Mouse (Mus musculus): ENCODE results near the gene Gng7. TPM values are rescaled to one million over a fixed set of nuclear protein-coding genes. Genes with fewer than 3 reads are reported as not detected.
A peak's percentile ranks its signal among the peaks of the same experiment; 100 is the strongest.

Gene Gng7
- polyA plus RNA-seq, 1 experiment from 2014 or later, result 0.46 TPM

DNA sequence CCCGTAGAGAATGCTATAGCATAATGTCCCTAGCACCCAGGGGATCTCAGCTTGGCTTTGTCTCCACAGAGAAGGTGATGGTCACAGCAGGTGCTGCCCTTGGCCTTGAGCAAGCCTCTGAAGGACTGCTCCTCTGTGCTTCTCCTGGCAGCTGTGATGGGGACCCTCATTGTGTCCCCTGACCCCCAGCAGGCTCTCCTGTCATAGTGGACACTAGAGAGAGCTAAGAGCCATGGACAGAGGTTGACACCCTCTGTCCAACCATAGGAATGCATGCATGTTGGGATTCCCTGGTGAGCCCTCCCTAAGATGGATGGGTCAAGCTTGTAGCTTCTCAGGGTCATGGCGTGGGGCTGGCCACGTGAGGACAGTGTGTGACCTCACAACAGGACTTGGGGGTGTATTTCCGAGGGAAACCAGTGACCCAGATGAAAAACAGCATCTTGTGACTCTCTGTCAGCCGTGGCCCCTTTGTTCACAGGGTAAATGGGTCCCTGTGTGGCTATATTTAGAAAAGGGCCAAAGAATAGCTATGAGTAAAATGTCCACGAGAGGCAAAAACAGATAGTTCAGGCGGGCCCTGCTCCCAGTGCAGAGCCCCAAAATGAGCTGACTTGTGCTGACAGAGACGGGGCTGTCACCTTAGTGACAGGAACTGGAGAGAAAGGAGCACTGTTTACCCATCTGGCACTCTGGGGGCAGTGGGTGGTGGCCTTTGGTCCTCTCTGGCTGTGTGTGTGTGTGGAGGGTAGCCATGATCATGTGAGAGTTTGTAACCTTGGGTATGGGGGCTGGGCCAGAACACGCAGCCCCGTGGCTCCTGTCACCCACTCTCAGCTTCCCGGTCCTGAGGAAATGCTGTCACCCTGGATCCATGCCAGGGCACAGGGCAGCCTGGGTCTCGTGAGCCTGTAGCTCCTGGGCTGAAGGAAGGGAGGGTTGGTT lies 51.4 kb downstream of the Gng7 start:
- no peak for DNase-seq
- H3K4me3 ChIP-seq (replicated peaks), result no peak overlapping the region
- no peaks in the 10 kb centered on the region for H3K36me3 ChIP-seq
- no peaks in the 10 kb centered on the region for H3K9me3 ChIP-seq (replicated peaks)
- 49% methylated on average over 12 of the region's 12 CpGs for WGBS (ENCODE audit: insufficient replicate concordance)
- no peaks in the 10 kb centered on the region for H3K27me3 ChIP-seq
- H3K9ac ChIP-seq, result no peak overlapping the region
- peaks cover 42% of the 10 kb centered on the region for H3K4me1 ChIP-seq (replicated peaks)
- H3K4me2 ChIP-seq, result no peak overlapping the region
- peak overlapping the region; percentile 43 for H3K27ac ChIP-seq
- peak; percentile 32 for ATAC-seq (ENCODE audit: low read depth)

- Histone ChIP-seq H3K36me3 (no peaks in the 10 kb centered on the region), H3K9me3 (replicated peaks) (no peaks in the 10 kb centered on the region), H3K4me2 (no peak overlapping the region), H3K4me1 (replicated peaks) (peaks cover 40% of the 10 kb centered on the region), H3K4me3 (replicated peaks) (no peak overlapping the region), H3K9ac (no peak overlapping the region), H3K27me3 (no peaks in the 10 kb centered on the region), H3K27ac (peak overlapping the region; percentile 67)
- ATAC-seq (ENCODE audit: low read depth) (no peak; the same call in 1 of the 2 replicates), DNase-seq (no peak)
- WGBS (ENCODE audit: insufficient replicate concordance), result 47% methylated on average over 5 of the region's 5 CpGs
Observed at GRCm38 (mm10) chr10:80962585-80962984, 52.2 kb downstream of the Gng7 start.

GRCm38 (mm10) chr10:80962051-80962472 lies 52.7 kb downstream of the Gng7 start:
- no peak overlapping the region for H3K4me2 ChIP-seq
- no peaks in the 10 kb centered on the region for H3K27me3 ChIP-seq
- H3K27ac ChIP-seq, result peak overlapping the region; percentile 67
- H3K4me1 ChIP-seq (replicated peaks), result peaks cover 35% of the 10 kb centered on the region
- H3K4me3 ChIP-seq (replicated peaks), result no peak overlapping the region
- 46% methylated on average over 10 of the region's 10 CpGs for WGBS (ENCODE audit: insufficient replicate concordance)
- H3K9me3 ChIP-seq (replicated peaks), result no peaks in the 10 kb centered on the region
- H3K36me3 ChIP-seq, result no peaks in the 10 kb centered on the region
- ATAC-seq (ENCODE audit: low read depth) (no peak), DNase-seq (no peak)
- H3K9ac ChIP-seq, result no peak overlapping the region

GRCm38 (mm10) chr10:80960551-80961508 lies 53.9 kb downstream of the Gng7 start:
- no peaks in the 10 kb centered on the region for H3K36me3 ChIP-seq
- no peak overlapping the region for H3K4me2 ChIP-seq
- H3K9ac ChIP-seq, result no peak overlapping the region
- 0 out of 2 replicates have a peak overlapping the region, but pooled peaks have one; percentile 67 for H3K27ac ChIP-seq
- no peak for DNase-seq
- 23% methylated on average over 16 of the region's 16 CpGs for WGBS (ENCODE audit: insufficient replicate concordance)
- peaks cover 35% of the 10 kb centered on the region for H3K4me1 ChIP-seq (replicated peaks)
- no peaks in the 10 kb centered on the region for H3K9me3 ChIP-seq (replicated peaks)
- no peaks in the 10 kb centered on the region for H3K27me3 ChIP-seq
- no peak overlapping the region for H3K4me3 ChIP-seq (replicated peaks)
- no peak for ATAC-seq (ENCODE audit: low read depth)

- Histone ChIP-seq H3K27me3 (0 out of 2 replicates have a peak, but pooled peaks cover 2% of the 10 kb centered on the region), H3K4me3 (replicated peaks) (no peak overlapping the region), H3K9me3 (replicated peaks) (no peaks in the 10 kb centered on the region), H3K4me2 (no peak overlapping the region), H3K27ac (no peak overlapping the region), H3K36me3 (no peaks in the 10 kb centered on the region), H3K4me1 (replicated peaks) (peaks cover 41% of the 10 kb centered on the region), H3K9ac (no peak overlapping the region)
- DNase-seq, result no peak
- 73% methylated on average over 5 of the region's 5 CpGs for WGBS (ENCODE audit: insufficient replicate concordance)
- no peak for ATAC-seq (ENCODE audit: low read depth)
Observed at GRCm38 (mm10) chr10:80958979-80959637, 55.6 kb downstream of the Gng7 start.

DNA sequence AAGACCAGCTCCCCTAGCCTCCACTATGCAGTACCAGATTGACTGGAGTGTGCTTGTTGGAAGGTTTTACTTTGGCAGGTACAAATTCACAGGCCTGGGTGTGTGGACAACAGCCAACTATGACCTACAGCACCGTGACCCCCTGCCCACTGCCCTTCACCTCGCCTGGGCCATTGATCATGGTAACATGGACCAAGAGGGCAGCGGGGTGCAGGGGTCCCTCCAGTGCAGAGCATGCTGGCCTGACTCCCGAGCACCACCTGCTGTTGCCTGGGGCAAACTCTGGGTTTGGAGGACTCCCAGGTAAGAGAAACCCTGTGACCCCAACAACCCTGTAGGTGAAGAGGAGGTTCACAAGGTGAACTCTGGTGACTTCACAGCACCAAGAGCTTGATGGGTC lies 57.0 kb downstream of the Gng7 start:
- H3K27ac ChIP-seq, result no peak overlapping the region
- 59% methylated on average over 4 of the region's 4 CpGs for WGBS (ENCODE audit: insufficient replicate concordance)

GRCm38 (mm10) chr10:80956901-80957300 lies 57.8 kb downstream of the Gng7 start:
- 65% methylated on average over 6 of the region's 6 CpGs for WGBS (ENCODE audit: insufficient replicate concordance)
- no peak for DNase-seq

More for the DNA sequence above, 57.0 kb downstream of the Gng7 start:
- 0 out of 2 replicates have a peak, but pooled peaks cover 2% of the 10 kb centered on the region for H3K27me3 ChIP-seq
- H3K36me3 ChIP-seq, result no peaks in the 10 kb centered on the region
- H3K9me3 ChIP-seq (replicated peaks), result no peaks in the 10 kb centered on the region
- H3K4me1 ChIP-seq (replicated peaks), result peaks cover 28% of the 10 kb centered on the region
- H3K4me3 ChIP-seq (replicated peaks), result no peak overlapping the region
- no peak overlapping the region for H3K4me2 ChIP-seq
- ATAC-seq (ENCODE audit: low read depth) (no peak), DNase-seq (no peak)
- no peak overlapping the region for H3K9ac ChIP-seq

GRCm38 (mm10) chr10:80956385-80956784 lies 58.4 kb downstream of the Gng7 start:
- no peak overlapping the region for H3K9ac ChIP-seq
- DNase-seq, result no peak
- no peak overlapping the region for H3K4me2 ChIP-seq

More at GRCm38 (mm10) chr10:80956901-80957300, 57.8 kb downstream of the Gng7 start:
- H3K27ac ChIP-seq, result no peak overlapping the region
- no peak for ATAC-seq (ENCODE audit: low read depth)
- no peaks in the 10 kb centered on the region for H3K36me3 ChIP-seq
- H3K9ac ChIP-seq, result no peak overlapping the region
- peaks cover 28% of the 10 kb centered on the region for H3K4me1 ChIP-seq (replicated peaks)
- H3K4me3 ChIP-seq (replicated peaks), result no peak overlapping the region
- H3K27me3 ChIP-seq, result 0 out of 2 replicates have a peak, but pooled peaks cover 2% of the 10 kb centered on the region
- H3K4me2 ChIP-seq, result no peak overlapping the region
- H3K9me3 ChIP-seq (replicated peaks), result no peaks in the 10 kb centered on the region

DNA sequence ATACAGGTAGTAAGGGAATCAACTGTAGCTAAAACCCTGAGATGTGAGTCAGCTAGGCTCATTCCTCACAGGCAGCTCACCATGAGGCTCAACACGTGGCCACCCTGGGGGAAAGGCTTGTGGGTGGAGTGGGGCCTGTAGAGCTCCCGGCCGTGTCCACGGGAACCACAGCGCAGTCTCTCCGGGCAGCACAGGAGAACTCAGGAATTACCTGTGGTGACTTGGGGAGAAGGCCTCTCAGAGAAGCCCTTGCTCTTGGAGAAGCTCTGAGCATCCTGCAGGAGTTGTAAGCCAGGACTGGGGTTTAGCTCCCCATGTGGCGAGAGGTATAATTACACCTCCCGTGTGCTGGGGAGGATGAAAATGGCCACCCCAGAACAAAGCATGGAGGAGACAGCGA lies 59.2 kb downstream of the Gng7 start:
- H3K27me3 ChIP-seq, result 0 out of 2 replicates have a peak, but pooled peaks cover 2% of the 10 kb centered on the region
- H3K27ac ChIP-seq, result no peak overlapping the region
- DNase-seq, result peak; percentile 32
- no peak for ATAC-seq (ENCODE audit: low read depth)
- H3K4me3 ChIP-seq (replicated peaks), result no peak overlapping the region
- H3K36me3 ChIP-seq, result no peaks in the 10 kb centered on the region
- 25% methylated on average over 9 of the region's 9 CpGs for WGBS (ENCODE audit: insufficient replicate concordance)
- H3K4me1 ChIP-seq (replicated peaks), result peaks cover 25% of the 10 kb centered on the region
- no peak overlapping the region for H3K9ac ChIP-seq
- H3K9me3 ChIP-seq (replicated peaks), result no peaks in the 10 kb centered on the region
- no peak overlapping the region for H3K4me2 ChIP-seq

More at GRCm38 (mm10) chr10:80956385-80956784, 58.4 kb downstream of the Gng7 start:
- Histone ChIP-seq H3K4me1 (replicated peaks) (peaks cover 24% of the 10 kb centered on the region), H3K27me3 (0 out of 2 replicates have a peak, but pooled peaks cover 2% of the 10 kb centered on the region), H3K9me3 (replicated peaks) (no peaks in the 10 kb centered on the region), H3K27ac (no peak overlapping the region), H3K4me3 (replicated peaks) (no peak overlapping the region), H3K36me3 (no peaks in the 10 kb centered on the region)
- ATAC-seq (ENCODE audit: low read depth), result no peak
- 82% methylated on average over 8 of the region's 8 CpGs for WGBS (ENCODE audit: insufficient replicate concordance)

- 59% methylated on average over 6 of the region's 6 CpGs for WGBS (ENCODE audit: insufficient replicate concordance)
Observed at GRCm38 (mm10) chr10:80954843-80955242, 59.9 kb downstream of the Gng7 start.

More at GRCm38 (mm10) chr10:80954843-80955242, 59.9 kb downstream of the Gng7 start:
- Histone ChIP-seq H3K36me3 (no peaks in the 10 kb centered on the region), H3K27me3 (0 out of 2 replicates have a peak, but pooled peaks cover 2% of the 10 kb centered on the region), H3K27ac (no peak overlapping the region), H3K4me2 (no peak overlapping the region), H3K4me1 (replicated peaks) (peaks cover 32% of the 10 kb centered on the region), H3K4me3 (replicated peaks) (no peak overlapping the region), H3K9me3 (replicated peaks) (no peaks in the 10 kb centered on the region), H3K9ac (no peak overlapping the region)
- no peak for ATAC-seq (ENCODE audit: low read depth)
- DNase-seq, result no peak
